Mouse (Mus musculus): ENCODE measurements around the gene Susd1.

The Susd1 gene

DNA sequence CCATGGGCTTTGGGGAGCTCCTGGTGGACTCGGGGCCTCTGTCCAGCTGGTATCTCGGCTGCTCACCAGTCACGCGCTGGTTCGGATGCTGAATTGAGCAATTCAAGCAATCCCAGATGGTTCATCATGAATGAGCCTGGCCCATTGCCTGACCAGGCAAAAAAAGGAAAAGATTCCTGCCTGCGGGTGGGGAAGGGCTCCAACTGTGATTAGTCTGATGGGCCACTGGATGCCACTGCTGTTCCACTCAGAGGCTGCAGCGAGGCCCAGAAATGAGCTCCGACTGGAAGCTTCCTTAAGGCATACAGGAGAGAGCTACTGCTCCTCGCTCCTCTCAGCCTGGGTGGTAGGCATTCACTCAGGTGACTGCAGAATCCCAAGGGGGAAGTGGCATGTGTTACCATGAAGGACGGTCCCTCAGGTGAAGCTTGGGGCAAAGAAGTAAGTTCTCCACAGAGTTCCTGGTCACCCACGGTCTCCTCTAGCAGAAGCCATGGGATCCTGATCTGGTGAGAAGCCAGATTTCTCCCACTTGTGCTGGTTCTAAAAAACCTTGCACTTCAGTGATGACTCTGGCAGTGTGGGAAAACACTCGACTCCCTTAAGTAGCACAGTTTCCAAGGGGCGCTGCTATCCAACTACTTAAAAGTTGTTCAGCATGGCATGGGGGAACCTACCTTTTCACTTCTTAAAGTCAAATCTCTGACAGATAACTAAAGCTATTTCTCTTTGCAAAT is 57.3 kb downstream of the Susd1 start:
- DNase-seq (ENCODE audit: low read depth, low spot score): peak; percentile 28

DNA sequence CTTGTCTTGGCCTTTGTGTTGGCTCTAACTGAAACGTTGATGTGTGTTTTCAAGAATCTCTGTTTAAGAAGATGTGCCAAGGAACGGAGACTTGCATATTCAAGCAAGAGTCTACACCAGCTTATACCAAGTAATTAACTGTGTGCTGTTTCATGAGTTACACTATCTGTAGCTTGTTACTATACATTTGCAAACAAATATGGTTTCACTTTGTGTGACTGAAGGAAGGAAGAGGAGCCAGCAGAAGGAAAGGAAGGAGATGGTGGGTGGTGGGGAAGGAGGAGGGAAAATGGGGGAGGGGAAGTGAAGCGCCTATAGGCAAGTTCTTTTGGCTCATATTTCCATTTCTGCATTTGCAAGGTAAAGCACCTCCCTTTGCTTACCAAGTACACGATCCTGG is 58.0 kb downstream of the Susd1 start:
- no peak for DNase-seq (ENCODE audit: low read depth, low spot score)

DNA sequence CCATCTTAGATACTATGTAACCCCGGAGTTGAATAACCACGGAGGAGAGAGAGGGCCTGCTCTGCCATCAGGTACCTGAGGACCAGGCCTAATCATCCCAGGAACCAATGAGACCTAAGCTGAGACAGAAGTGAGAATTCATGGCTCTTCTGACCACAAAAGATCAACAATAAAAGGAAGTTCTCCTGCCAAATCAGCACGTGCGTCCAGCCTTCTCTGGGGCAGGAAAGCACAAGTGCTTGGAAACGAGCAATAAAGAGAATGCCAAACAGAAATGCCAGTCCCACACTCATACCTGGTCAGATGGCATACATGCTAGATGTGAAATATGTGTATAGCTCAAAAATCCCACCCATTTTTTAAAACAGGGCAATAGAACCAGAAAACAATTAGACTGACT is 58.6 kb downstream of the Susd1 start:
- DNase-seq (ENCODE audit: low read depth, low spot score): no peak

DNA sequence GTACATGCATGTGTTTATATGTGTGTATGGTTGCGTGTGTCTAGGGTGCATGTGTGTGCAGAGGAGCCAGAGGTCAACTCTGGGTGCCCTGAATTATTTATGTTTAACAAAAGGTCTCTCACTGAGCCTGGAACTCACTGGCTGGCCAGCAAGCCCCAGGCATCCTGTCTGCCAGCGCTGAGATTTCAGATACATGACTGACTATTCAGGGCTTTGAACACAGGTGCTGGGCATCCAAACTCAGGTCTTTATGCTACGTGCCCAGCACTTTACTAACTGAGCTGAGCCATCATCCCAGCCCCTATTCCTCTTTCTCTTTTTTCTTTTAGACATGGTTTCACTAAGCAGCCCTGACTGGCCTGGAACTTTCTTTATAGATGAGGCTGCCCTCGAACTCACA is 59.8 kb downstream of the Susd1 start:
- DNase-seq (ENCODE audit: low read depth, low spot score): no peak

DNA sequence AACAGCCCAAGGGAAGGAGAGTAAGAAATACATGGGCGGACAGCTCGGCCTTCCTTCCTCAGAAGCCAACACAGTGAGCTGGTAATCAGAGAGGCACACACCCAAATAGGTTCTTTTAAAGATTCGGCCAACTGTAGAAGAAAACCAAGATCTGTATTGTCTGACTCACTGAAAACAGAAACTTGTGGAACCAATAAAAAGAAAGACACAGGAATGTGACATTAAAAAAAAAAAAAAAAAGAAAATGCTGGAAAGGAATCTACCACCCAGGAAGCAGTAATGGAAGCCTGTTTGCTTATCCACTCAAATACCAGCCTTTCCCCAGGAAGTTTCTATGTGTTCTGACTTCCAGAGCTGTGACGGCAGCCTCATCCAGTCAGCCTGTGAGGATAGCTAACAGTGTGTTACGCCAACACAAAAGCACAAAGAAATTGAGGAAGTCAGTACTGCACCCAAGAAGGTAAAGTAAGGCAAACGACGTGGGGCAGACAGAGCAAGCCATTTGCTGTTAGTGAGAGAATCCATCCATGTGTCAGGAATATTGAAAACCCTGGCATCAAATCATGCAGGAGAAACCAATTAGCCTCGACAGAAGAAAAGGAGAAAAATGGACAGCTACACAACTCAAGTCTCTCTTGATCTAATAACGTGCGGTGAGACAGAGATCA is 64.0 kb downstream of the Susd1 start:
- no peak for DNase-seq (ENCODE audit: low read depth, low spot score)

DNA sequence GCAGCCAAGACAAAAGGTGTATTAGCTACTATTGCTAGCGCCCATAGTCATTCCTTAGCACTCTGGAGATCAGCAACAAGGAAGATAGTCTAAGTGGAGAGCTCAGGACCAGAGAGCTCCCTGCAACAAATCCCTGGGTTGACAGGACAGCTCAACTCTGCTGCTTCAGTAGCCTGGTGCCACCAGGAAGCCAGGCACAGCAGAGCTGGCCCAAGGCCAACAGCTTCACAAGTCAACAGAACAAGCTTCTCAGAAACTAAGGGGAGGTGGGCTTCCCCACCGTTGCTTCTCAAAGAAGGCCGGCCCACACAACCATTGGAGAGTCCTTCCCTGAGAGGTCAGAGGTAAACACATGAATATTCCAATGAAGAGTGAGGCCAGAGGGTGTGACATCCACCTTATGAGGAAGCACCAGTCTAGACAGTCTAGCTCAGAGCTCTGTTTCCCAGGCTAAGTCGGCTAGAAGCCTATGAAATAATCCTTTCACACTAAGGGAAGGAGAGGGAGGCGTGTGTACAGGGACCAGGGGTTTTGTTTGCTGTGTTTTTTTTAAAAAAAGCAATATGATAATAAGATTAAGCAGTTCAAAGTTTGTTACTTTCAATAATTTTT is 65.8 kb downstream of the Susd1 start:
- no peak for DNase-seq (ENCODE audit: low read depth, low spot score)

DNA sequence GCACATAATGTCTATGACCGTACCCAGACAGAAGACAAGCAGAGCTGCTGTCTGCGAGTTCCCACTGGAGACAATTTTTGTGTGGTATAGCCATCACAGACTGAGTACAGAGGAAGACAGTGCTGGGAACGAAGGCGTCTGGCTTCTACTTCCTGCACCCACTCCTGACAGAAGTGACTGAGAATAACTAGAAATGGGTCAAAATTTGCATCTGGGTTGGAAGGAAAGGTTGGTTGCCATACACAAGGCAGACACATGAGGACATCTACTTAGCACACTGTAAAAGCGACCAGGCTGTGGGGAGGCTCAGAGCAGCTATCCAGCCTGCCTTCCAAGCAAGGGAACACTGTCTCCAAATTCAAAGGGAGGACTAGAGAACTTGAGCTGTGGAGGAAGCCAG is 66.5 kb downstream of the Susd1 start:
- no peak for DNase-seq (ENCODE audit: low read depth, low spot score)

DNA sequence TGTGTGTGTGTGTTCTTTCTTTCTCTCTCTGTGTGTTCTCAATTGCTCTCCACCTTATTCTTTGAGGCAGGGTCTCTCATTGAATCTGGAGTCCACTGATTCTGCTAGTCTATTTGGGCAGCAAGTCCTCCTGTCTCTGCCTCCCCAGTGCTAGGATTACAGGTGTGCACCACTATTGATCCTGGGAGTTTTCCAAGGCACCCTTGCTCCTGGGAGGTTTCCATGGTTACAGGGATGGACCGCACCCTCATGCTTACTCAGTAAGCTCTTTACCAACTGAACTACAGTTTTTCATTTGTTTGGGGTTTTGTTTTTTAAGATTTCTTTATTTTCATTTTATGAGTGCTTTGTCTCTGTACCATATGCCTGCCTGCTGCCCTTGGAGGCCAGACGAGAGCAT is 68.5 kb downstream of the Susd1 start:
- DNase-seq (ENCODE audit: low read depth, low spot score): peak; percentile 31

DNA sequence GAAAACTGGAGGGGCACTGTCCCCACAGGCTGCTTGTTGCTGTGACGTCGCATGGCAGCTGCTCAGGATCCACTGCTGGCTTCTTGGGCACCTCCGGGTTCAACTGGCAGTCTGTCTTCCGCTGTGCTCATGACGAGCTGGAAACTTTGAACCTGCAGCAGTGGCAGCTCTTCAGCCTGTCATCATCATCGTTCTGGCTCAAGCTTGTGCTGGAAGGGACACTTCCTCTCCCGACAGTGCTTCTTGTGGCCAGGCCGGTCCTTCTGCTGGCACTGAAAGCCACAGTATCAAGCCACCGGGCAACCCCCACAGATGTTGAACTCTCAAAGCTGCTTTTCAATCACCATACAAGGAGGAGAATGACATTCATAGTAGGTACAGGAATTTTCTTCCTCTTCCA is 70.3 kb downstream of the Susd1 start:
- no peak for DNase-seq (ENCODE audit: low read depth, low spot score)

DNA sequence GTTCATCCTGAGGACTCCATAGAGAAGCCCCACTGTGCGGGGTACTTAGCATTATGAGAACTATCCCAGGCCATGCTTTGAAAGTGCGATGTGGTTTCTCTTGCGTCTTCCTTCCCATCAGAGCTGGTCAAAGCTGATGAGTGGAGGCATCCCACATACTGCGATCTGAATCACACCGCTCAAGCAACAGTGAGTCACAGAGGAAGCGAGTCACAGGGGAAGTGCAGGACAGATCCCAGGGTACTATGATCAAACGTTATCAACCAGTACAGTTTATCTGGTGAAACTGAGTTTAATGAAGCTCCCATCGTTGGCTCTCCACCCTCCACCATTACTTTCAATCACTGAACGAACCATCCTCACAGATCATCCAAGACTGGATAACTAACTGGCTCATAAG is 72.2 kb downstream of the Susd1 start:
- peak; percentile 27 for DNase-seq (ENCODE audit: low read depth, low spot score)

DNA sequence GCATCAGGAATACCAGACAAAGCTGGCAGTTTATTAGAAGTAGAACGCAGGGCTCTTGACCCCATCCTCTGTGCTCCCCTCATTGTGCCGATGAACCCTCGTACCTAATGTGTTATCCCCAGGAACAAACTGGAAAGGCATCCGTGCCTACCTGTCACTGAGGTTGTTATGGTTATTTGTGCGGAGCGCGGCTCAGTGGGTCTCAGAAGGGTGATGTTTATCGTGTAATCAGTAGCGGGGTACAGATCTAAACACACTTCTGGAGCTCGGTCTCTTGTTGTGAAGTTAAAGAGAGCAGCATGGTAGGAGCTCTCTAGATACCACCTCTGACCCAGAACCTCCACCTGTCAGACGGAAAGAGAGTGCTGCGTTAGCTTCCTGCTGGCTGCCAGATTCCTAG is 72.9 kb downstream of the Susd1 start:
- DNase-seq (ENCODE audit: low read depth, low spot score): no peak

DNA sequence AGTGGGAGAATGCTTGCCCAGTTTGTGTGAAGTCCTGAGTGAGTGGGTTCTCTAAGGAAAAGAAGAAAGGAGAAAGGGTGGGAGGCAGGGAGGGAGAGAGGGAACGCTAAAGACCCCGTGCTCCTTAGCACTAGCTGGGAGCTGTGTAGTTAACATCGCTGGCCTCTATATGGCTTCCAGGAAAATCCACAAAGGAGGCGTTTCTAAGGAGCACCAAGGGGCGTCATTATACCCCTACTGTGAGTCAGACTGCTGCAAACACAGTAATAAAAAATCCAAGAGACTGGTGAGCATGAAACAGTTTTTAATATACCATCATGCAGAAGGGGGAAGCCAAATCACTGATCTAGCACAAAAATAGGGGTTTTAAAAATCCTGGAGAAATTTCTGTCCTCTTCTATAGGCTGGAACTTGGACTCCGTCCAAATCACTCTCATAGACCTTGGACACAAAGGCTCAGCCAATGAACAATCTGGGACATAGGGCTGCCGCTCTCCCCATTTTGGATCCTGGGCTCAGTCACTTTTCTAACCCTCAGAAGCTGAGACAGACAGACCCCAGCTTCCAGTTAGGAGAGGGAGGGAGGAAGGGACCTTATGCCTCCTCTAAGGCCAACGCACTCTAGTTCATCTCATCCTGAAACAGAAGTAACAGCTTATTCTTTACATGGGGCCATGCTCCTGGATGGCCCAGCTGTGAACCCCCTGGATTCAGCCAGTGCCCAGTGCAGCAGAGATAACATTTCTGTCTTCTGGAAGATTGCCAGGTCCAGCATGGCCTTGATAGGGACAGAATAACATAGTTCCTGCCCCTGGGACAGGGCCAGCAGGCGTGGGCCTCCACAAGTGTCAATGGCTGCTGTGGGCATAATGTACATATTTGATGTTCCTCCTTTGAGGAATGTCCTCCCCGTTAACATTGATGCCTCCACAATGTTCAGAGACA is 73.9 kb downstream of the Susd1 start:
- DNase-seq (ENCODE audit: low read depth, low spot score): no peak

DNA sequence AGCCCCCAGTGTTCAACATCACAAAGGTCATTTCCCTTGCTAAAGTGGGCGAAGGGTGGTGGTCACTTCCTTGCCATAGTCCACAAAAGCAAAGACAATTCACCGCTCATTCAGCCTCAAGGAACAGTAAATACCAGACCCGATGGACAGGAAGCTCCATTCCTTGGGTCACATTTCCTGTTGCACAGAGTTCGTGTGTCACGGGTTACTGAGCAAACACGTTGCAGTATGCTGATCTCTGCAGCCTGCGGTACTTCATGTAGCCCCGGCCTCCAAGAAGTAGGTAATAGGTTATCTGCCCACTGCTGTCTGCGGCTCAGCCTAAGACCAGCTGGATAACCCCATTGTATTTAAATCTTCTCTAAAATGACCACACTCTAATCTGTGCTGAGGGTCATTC is 75.4 kb downstream of the Susd1 start:
- no peak for DNase-seq (ENCODE audit: low read depth, low spot score)

DNA sequence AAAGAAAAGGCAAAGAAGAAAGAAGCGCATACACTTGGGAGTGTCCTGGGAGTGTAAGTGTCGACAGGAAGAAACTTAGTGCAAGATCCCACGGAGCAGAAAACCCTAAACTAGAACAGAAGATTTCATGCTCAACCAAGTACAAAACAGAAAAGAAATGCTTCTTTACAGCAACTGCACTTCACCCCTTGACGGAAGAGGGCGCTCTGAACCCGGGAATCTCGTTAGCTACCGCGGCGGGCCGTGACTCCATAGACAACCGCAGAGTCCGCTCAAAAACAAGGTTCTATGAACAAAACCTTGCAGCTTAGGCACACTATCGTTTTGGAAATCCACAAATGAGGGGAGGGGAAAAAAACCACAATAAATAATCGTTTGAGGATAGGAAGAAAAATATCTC is 77.7 kb downstream of the Susd1 start:
- peak; percentile 62 for DNase-seq (ENCODE audit: low read depth, low spot score)

DNA sequence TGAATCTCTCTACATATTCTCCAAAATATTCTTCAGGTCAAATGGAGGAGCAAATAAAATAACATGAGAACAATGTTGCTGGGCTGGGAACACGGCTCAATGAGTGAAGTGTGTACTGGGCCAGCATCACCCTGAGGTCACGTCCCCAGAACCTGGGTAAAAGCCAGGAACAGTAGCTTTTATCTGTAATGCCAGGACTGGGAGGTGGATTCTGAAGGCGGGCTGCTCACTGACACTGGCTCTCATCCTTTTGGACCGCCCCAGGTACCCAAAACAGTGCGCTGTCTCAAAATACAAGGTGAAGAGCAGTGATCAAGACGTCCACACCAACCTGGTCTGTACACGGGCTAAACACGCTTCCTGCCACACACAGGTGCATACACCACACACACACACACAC is 78.5 kb downstream of the Susd1 start:
- no peak for DNase-seq (ENCODE audit: low read depth, low spot score)

DNA sequence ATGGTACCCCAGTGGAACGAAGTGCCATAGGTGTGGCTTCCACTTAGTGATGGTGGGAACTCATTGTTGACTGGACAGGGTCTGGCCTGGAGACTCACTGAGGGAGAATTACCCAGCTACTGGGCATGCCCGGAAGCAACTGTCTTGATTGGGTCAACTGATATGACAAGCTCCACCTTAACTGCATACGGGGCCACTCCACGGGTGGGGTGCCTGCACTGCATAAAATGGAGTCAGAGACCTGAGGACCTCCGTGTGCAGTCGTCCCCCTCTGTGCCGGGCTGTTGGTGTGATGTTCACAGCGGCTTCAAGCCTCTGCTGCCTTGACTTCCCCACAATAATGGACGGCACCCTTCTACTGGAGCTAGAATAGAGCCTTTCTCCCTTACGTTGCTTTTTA is 79.5 kb downstream of the Susd1 start:
- DNase-seq (ENCODE audit: low read depth, low spot score): no peak

DNA sequence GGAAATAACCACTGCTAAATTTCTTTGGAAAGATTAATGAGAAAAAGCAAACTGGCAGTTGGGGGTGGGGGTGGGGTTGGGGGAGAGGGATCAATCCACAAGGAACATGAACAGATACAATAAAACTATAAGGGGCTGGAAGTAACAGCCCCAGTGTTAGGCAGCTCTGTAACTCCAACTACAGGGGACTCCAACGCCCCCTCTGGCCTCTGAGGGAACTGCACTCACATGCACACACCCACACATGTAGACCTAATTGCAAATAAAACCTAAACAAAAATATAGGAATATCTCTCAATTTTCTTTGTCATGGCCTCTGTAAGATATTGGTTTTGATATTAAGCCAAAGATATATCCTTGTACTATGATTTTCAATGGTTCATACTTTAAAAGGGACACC is 83.0 kb downstream of the Susd1 start:
- peak; percentile 29 for DNase-seq (ENCODE audit: low read depth, low spot score)

DNA sequence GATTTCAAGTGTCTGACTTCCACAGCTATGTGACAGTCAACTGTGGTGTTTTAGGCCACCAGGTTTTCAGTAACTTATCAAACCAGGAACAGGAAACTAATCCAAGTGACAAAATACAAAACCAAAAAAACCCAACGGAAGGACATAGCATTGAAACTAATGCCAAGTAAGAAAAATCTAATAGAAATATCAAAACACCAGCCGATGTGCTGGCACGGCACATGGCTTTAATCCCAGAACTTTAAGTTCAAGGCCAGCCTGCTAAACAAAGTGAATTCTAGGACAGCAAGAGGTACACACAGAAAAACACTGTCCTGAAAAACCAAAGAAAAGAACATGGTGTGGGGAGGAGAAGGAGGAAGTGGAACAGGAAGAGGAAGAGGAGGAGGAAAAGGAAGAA is 83.8 kb downstream of the Susd1 start:
- no peak for DNase-seq (ENCODE audit: low read depth, low spot score)

DNA sequence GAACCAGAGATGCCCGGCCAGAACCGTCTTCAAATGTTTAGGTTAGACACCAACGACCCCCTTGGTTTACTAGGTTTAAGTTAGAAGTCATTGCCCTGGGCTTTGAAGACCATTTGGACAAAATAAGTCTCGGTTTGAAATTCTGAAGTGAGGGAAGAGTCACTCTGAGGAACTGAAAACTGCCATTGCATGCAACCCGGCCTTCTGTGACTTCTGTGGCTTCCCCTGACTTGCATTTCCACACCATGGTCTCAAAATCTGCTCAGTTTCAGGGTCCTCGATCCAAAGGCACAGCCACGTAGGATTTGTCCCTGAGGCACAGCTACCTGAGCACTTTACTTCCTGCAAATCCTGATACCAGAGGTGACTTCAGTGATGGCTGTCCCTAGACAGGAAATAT is 86.5 kb downstream of the Susd1 start:
- no peak for DNase-seq (ENCODE audit: low read depth, low spot score)

DNA sequence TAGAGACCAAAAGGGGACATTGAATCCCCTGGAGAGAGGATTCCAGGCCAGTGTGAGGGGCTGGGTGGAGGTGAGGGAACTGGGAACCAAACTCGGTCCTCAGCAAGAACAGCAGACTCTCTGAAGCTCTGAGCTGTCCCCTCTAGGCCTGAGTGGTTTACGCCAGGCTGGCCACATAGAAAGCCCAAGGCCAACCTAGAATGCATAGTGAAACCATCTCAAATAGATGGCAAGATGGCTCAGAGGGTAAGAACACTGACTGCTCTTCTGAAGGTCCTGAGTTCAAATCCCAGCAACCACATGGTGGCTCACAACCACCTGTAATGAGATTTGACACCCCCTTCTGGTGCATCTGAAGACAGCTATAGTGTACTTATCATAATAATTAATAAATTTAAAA is 88.1 kb downstream of the Susd1 start:
- DNase-seq (ENCODE audit: low read depth, low spot score): no peak

DNA sequence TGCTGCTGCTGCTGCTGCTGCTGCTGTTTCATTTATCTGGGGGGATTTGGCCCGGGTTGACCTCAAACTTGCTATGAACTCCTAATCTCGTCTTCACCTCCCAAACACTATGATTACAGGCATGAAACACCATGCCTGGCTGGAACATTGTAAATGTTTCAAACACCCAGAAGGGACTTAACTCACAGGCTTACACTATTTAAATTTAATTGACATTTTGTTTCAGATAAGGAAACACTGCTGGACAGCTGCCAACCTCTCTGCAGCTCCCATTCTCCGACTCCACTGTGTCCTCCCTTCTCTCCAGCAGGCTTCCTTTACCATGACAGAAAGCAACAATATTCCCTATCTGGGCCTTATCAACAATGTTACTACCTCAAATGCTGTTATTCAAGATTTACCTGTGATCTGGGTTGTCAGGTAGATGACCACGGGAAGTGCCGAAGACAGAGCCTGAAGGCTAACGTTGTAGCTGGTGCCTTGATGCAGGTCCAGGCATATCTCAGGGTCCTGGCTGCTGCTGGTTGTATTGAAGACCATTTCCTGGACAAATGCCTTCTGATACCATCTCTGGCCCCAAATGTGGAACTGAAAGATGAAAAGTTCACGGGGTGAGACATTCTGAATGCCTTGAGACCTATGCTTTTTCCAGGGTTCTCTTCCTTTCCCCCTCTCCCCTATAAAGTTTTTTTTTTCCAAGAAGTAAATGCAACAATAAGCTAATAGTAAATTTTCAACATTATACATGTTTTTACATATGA is 88.8 kb downstream of the Susd1 start:
- DNase-seq (ENCODE audit: low read depth, low spot score): no peak
